Mouse (Mus musculus) bone marrow macrophage, adult 2 months (primary cell): ENCODE results near the gene Sdccag8. TPM values are rescaled to one million over a fixed set of nuclear protein-coding genes. Genes with fewer than 3 reads are reported as not detected.

Experiments
- H3K27ac ChIP-seq: 2 replicates; pipeline ENCODE4 v1.5.1; 2012; ENCODE audit warnings: low read depth, low read length; ENCODE audit not compliant: insufficient read depth
- H3K4me1 ChIP-seq: 2 replicates; pipeline ENCODE4 v1.6.1; 2012; ENCODE audit warnings: low read length; ENCODE audit not compliant: control insufficient read depth, insufficient read depth
- H3K4me3 ChIP-seq: 2 replicates; pipeline ENCODE4 v1.5.1; 2012; ENCODE audit warnings: mild to moderate bottlenecking, low read length, moderate library complexity; ENCODE audit not compliant: insufficient read depth
- CTCF ChIP-seq: IDR thresholded peaks from 2 replicates; pipeline ENCODE4 v1.5.1; 2012; ENCODE audit warnings: low read depth, mild to moderate bottlenecking, low read length, moderate library complexity
- POLR2A ChIP-seq: IDR thresholded peaks from 2 replicates; pipeline ENCODE4 v1.6.1; 2012; ENCODE audit warnings: mild to moderate bottlenecking, low read depth, low read length, borderline replicate concordance
- polyA plus RNA-seq: library from polyadenylated mRNA; stranded (reverse); fragments of >200 nt; gene quantifications from 2 replicates; pipeline ENCODE4 v1.2.4, GENCODE M21; 2012; ENCODE audit not compliant: missing spikeins, insufficient read depth, insufficient read length

Gene Sdccag8
- polyA plus RNA-seq, 1 experiment = 26.0 TPM

DNA sequence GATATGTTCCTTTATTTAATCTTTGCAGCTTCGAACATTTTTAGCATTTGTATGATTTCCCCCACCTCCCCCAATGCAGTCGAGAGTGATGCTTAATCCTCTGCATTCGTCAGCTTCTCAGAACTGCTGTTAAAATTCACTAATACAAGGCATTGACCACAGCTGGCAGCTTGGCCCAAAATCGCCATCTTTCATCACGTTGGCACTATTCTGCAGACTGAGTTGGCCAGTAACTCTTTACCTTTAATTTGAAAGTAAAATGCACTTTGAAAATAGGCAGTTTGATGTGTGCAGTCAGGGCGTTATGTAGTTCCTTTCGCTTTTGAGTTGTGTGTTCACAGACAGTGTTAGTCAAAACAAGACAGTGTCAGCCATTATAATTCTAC lies 132.3 kb downstream of the Sdccag8 start:
- Histone ChIP-seq H3K27ac (no peak overlapping the region), H3K4me1 (peaks cover 6% of the 10 kb centered on the region; the same call in 1 of the 2 replicates), H3K4me3 (no peak overlapping the region)
- no peak for TF ChIP-seq POLR2A

DNA sequence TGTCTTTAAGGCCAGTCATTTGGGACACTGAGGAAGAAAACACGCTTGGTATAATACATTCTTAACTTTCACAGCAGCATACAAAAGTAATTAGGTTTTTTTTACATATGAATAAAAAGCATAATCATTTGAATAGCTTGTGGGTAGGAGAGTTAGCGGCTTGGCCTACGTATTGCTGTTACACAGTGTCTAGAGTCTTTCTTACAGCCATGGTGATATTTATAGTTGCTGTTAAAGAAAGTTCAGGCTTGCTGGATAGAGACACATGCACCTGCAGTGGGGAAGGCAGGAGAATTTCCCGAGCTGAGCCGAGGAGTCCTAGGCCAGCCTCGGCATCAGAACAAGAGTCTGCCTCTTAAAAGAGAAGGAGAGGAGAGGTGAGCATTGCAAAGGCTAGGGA lies 134.4 kb downstream of the Sdccag8 start:
- Histone ChIP-seq H3K4me1 (peaks cover 6% of the 10 kb centered on the region; the same call in 1 of the 2 replicates), H3K4me3 (no peak overlapping the region), H3K27ac (no peak overlapping the region)
- TF ChIP-seq POLR2A (no peak), CTCF (no peak)

DNA sequence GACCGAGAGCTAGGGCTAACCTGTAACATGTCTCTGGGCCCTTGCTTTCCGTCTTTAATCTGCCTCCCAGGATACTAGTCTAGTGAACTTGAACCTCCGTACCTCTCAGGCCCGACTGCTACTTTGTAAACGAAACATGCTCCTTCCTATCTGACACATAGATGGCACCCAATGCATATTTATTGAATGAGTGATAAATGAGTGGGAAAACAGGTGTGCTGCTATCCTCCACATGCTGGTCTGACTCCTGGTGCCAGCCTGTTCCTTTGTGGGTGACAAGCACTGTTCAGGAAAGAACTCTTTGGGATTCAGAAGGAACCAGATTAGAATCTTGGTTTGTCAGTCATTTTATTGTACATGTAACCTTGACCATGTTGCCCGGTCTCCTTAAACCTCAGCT lies 134.9 kb downstream of the Sdccag8 start:
- Histone ChIP-seq H3K27ac (no peak overlapping the region), H3K4me1 (peaks cover 6% of the 10 kb centered on the region; the same call in 1 of the 2 replicates), H3K4me3 (no peak overlapping the region)
- no peak for TF ChIP-seq POLR2A
- TF ChIP-seq CTCF = no peak

DNA sequence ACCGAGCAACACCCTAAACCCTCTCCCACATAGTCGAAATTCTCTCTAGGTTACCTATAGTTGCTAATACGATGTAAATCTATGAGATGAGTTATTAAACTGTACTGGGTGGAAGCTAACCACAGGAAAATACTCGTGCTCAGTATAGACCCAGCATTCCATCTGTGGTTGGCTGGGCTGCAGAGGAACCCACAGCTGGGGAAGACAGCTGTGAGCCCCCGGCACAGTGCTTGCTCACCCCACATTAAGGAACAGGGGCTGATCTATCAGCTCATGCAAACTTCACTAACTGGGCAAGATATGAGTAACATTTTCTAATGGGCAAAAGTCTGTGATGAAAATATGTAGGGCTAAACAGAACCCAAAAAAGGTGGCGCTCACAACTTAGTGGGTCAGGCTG lies 135.6 kb downstream of the Sdccag8 start:
- Histone ChIP-seq H3K27ac (no peak overlapping the region), H3K4me3 (no peak overlapping the region), H3K4me1 (no peaks in the 10 kb centered on the region)
- no peak for TF ChIP-seq CTCF
- TF ChIP-seq POLR2A = no peak

DNA sequence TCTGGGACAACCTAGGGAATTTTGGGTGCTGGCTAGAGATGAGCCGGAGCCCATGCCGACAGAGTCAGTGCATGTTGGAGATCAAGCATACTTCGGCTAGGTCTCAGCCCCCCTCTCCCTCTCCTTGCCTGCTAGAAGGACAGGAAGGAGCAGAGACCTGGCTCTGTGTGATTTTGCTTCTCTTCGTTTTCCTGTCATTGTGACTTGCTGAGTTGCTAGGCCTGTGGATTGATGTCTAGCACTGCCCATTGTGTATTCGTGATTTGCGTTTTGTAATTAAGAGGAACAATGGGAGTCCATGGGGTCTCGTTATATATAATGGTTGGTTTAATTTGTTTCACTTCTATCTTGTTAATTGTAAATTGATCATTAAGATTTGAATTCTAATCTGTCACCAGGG lies 137.4 kb downstream of the Sdccag8 start:
- Histone ChIP-seq H3K4me1 (no peaks in the 10 kb centered on the region), H3K27ac (no peak overlapping the region), H3K4me3 (no peak overlapping the region)
- no peak for TF ChIP-seq POLR2A
- TF ChIP-seq CTCF = no peak

DNA sequence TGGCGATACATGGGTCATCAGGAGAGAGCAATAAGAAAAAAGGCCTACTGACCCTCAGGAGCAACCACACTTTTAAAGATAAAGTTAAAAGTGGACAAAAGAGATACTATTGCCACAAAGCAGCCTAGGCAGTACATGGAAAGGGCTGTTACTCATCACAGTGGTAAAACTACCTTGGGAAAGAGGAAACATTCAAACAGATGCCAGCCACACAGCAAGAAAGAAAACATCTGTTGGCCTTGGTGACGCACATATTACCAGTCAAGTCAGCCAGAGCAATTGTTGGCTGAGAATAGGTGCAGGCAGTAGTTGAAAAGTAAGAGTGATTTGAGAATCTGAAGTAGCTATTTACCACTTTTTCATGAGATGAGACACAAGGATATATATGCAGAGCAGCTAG lies 143.9 kb downstream of the Sdccag8 start:
- no peak overlapping the region for H3K4me3 ChIP-seq
- TF ChIP-seq POLR2A (no peak), CTCF (no peak)
- H3K4me1 ChIP-seq = no peaks in the 10 kb centered on the region
- no peak overlapping the region for H3K27ac ChIP-seq

DNA sequence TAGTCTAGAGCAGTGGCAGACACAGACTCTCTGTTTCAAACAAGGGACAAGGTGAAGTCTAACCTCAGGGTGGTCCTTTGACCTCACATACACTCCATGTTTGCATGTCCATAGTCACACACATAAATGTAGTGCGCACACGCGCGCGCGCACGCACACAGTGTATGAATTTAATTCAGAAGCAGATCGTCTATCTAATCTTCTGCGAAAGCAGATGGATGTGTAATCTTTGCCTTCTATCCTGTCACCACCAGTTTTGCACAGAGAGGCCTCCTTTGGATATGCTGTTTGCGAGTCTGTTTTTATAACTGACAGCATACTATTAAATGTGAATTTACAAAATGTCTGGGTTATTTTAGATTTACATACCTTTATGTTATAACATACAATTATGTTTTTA lies 147.3 kb downstream of the Sdccag8 start:
- Histone ChIP-seq H3K4me3 (no peak overlapping the region), H3K4me1 (no peaks in the 10 kb centered on the region), H3K27ac (no peak overlapping the region)
- TF ChIP-seq POLR2A = no peak
- no peak for TF ChIP-seq CTCF

DNA sequence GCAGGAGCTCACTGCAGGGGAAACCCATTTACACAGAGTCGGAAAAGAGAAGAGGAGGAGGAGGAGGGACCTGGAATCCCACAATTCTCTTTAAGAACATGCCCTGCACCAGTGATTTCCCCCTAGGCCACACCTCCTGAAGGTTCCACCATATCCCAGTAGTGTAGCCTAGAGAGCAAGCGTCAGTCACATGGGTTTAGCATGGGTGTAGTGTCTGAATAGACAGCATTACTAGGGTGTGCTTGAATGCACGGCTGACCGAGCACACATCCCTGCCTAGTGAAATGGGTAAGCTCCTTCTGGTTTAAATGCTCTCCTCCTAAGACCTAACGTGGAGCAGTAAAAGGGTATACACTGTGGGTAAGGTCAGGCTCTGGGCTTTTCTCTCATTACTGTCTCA lies 148.4 kb downstream of the Sdccag8 start:
- TF ChIP-seq CTCF (no peak), POLR2A (no peak)
- H3K4me1 ChIP-seq = no peaks in the 10 kb centered on the region
- no peak overlapping the region for H3K4me3 ChIP-seq
- H3K27ac ChIP-seq = no peak overlapping the region

DNA sequence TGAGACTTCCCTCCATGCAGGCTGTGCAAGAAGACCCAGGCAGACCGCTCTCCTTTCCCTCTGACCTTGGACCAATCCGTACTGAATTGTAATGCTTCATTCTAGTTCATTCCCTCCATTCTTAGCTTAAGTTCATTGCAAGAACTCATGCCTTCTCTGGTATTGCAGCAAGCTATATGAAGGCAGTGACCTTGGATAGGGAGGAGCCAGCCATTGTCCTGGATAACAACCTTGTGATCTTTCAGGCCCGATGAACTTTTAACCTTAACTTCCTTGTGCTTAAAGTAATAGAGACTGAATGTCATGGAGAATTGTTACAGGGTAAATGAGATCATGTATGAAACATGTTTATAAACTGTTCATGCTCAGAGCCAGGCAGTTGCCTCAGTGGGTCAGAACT lies 152.8 kb downstream of the Sdccag8 start:
- TF ChIP-seq POLR2A (no peak), CTCF (no peak)
- H3K4me3 ChIP-seq = no peak overlapping the region

DNA sequence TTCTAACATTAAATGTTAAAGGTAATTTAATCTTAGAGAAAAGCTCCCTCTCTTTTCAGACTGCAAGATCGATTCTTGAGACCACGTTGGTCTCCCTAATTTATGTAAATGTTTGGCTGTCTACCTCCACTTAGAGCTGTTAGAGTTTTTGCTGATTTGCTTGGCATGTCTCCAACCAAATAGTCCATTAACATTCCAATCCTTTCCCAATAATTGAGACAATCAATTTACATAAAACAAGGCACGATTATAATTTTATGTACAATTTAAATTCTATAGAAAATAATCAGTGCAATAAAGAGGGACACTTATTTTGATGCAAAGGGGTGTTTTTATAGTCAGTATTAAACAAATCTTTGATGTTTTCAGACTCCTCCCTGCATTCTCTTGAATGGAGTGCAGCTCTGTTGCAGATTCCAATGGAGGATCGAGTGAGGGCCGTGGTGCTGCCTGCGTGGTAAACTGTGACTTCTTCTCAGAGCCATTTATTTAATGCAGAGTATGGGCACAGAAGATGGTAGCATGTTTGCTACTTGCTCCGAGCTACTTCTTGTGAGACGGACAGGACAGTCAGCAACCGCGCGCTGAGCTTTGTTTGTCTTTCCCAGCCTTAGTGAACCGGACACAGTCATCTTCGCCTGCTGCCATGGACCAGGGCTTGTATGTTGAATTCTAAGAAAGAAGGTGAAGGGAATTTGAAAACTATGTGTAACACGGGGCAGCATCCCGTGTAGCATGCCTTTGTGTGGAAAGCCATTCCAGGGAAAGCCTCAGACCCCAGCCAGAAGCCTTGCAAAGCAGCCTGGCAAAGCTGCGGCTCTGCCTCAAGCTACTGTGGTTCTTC lies 156.4 kb downstream of the Sdccag8 start:
- Histone ChIP-seq H3K4me1 (no peaks in the 10 kb centered on the region), H3K27ac (no peak overlapping the region), H3K4me3 (no peak overlapping the region)
- TF ChIP-seq CTCF = no peak
- no peak for TF ChIP-seq POLR2A

More for the DNA sequence above, 152.8 kb downstream of the Sdccag8 start:
- Histone ChIP-seq H3K4me1 (no peaks in the 10 kb centered on the region), H3K27ac (no peak overlapping the region)

DNA sequence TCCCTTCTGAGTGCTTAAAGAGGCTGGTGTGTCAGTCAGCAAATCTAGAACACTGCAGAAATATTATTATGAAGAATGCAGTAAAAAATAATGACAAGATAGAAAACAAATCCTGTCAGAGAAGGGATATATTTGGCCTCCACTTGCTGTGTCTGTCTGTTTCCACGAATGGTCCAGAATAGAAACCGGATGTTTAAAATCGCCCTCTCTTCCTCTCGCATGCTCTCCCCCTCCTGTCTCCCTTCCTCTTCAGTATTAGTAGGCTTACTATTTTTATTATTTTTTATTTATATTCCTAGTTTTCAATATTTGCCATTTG lies 157.0 kb downstream of the Sdccag8 start:
- H3K27ac ChIP-seq = no peak overlapping the region
- H3K4me3 ChIP-seq = no peak overlapping the region
- no peaks in the 10 kb centered on the region for H3K4me1 ChIP-seq
- no peak for TF ChIP-seq POLR2A
- TF ChIP-seq CTCF = no peak
